Mouse (Mus musculus) limb, embryonic 15.5 days (tissue): Measurements from ENCODE around the gene Krt10. TPM values are rescaled to one million over a fixed set of nuclear protein-coding genes. Genes with fewer than 3 reads are reported as not detected.
A peak's percentile ranks its signal among the peaks of the same experiment; 100 is the strongest.

Source experiments
- ATAC-seq: fragments of 200-750 bp; cut with Nextera tagmentation; 2 replicates; pipeline ENCODE4 v1.8.0; 2017; ENCODE audit warnings: low read depth, moderate TSS enrichment; ENCODE audit not compliant: insufficient number of reproducible peaks, low FRiP score, low TSS enrichment
- H3K27ac ChIP-seq: fragments of 300-500 bp; sonication (generic); 2 replicates; pipeline ENCODE4 v1.5.1; 2015; ENCODE audit warnings: moderate library complexity, mild to moderate bottlenecking, inconsistent platforms
- H3K27me3 ChIP-seq: fragments of 300-500 bp; sonication (generic); 2 replicates; pipeline ENCODE4 v1.6.1; 2015; ENCODE audit warnings: inconsistent platforms
- H3K36me3 ChIP-seq: fragments of 300-500 bp; sonication (generic); 2 replicates; pipeline ENCODE4 v1.6.1; 2015; ENCODE audit warnings: inconsistent platforms
- H3K4me1 ChIP-seq: fragments of 300-500 bp; sonication (generic); 2 replicates; pipeline ENCODE4 v1.6.1; 2015; ENCODE audit warnings: inconsistent platforms
- H3K4me2 ChIP-seq: fragments of 300-500 bp; sonication (generic); 2 replicates; pipeline ENCODE4 v1.6.1; 2015; ENCODE audit warnings: mild to moderate bottlenecking, inconsistent platforms
- H3K4me3 ChIP-seq: fragments of 300-500 bp; sonication (generic); 2 replicates; pipeline ENCODE4 v1.5.1; 2015; ENCODE audit warnings: mild to moderate bottlenecking, inconsistent platforms
- H3K9ac ChIP-seq: fragments of 300-500 bp; sonication (generic); 2 replicates; pipeline ENCODE4 v1.6.1; 2015; ENCODE audit warnings: inconsistent platforms
- H3K9me3 ChIP-seq: fragments of 300-500 bp; sonication (generic); 2 replicates; pipeline ENCODE4 v1.6.1; 2016; ENCODE audit warnings: inconsistent platforms
- WGBS: fragments of 180-500 bp; shearing (Covaris S2); methylation state at CpG from one replicate; pipeline ENCODE4 v1.1.7; 2015; 5-methylcytosine and 5-hydroxymethylcytosine counted together
- polyA plus RNA-seq: library from polyadenylated mRNA; unstranded; fragments of >200 nt; fragmentation: Nextera tagmentation; extraction: Ambion mirVana; gene quantifications from 2 replicates; pipeline ENCODE4 v1.2.1, GENCODE M21; 2015

Gene Krt10
- 625 and 642 TPM in 2 replicates for polyA plus RNA-seq

- Histone ChIP-seq H3K4me1 (peaks cover 10% of the 10 kb centered on the region; the same call in 1 of the 2 replicates), H3K27me3 (no peaks in the 10 kb centered on the region), H3K9ac (no peak within 1 kb of the TSS), H3K4me2 (no peak within 1 kb of the TSS), H3K36me3 (no peaks in the 10 kb centered on the region), H3K27ac (peak within 1 kb of the TSS; percentile 51), H3K4me3 (peak within 1 kb of the TSS; percentile 12; the same call in 1 of the 2 replicates), H3K9me3 (no peaks in the 10 kb centered on the region)
- WGBS: 76% methylated on average over 4 of the region's 4 CpGs
- ATAC-seq: no peak
Observed at GRCm38 (mm10) chr11:99389264-99389663, at the start of gene Krt10. Krt10 (minus strand) TSS chr11:99389364.

GRCm38 (mm10) chr11:99437972-99438371, 48.8 kb upstream of the Krt10 start, which contains the start of gene Krt20:
Krt20 (minus strand) TSS chr11:99438150.
- 35% methylated on average over 10 of the region's 10 CpGs for WGBS
- no peaks in the 10 kb centered on the region for H3K4me1 ChIP-seq
- ATAC-seq: no peak

GRCm38 (mm10) chr11:99436625-99437024, 47.5 kb upstream of the Krt10 start:
- Histone ChIP-seq H3K36me3 (no peaks in the 10 kb centered on the region), H3K27ac (no peak overlapping the region), H3K4me2 (no peak overlapping the region), H3K4me3 (no peak overlapping the region), H3K4me1 (no peaks in the 10 kb centered on the region), H3K9ac (no peak overlapping the region), H3K27me3 (no peaks in the 10 kb centered on the region), H3K9me3 (no peaks in the 10 kb centered on the region)
- WGBS: 82% methylated on average over 4 of the region's 4 CpGs
- ATAC-seq: no peak

More at GRCm38 (mm10) chr11:99437972-99438371, 48.8 kb upstream of the Krt10 start, which contains the start of gene Krt20:
- no peaks in the 10 kb centered on the region for H3K9me3 ChIP-seq
- H3K9ac ChIP-seq: no peak within 1 kb of the TSS
- no peak within 1 kb of the TSS for H3K27ac ChIP-seq
- no peaks in the 10 kb centered on the region for H3K27me3 ChIP-seq
- no peak within 1 kb of the TSS for H3K4me2 ChIP-seq
- no peak within 1 kb of the TSS for H3K4me3 ChIP-seq
- H3K36me3 ChIP-seq: no peaks in the 10 kb centered on the region

GRCm38 (mm10) chr11:99430670-99431069, 41.5 kb upstream of the Krt10 start:
- no peak overlapping the region for H3K4me2 ChIP-seq
- WGBS: 39% methylated on average over 12 of the region's 12 CpGs
- H3K27ac ChIP-seq: no peak overlapping the region
- H3K4me3 ChIP-seq: no peak overlapping the region
- no peaks in the 10 kb centered on the region for H3K36me3 ChIP-seq
- no peak for ATAC-seq
- H3K9ac ChIP-seq: no peak overlapping the region
- no peaks in the 10 kb centered on the region for H3K4me1 ChIP-seq
- H3K27me3 ChIP-seq: no peaks in the 10 kb centered on the region
- no peaks in the 10 kb centered on the region for H3K9me3 ChIP-seq

GRCm38 (mm10) chr11:99422159-99422558, 33.0 kb upstream of the Krt10 start, which contains the start of gene Krt12:
Krt12 (minus strand) TSS chr11:99422259.
- Histone ChIP-seq H3K36me3 (no peaks in the 10 kb centered on the region), H3K27me3 (peaks cover 5% of the 10 kb centered on the region), H3K27ac (no peak within 1 kb of the TSS), H3K9ac (no peak within 1 kb of the TSS), H3K4me2 (no peak within 1 kb of the TSS), H3K4me3 (no peak within 1 kb of the TSS), H3K4me1 (no peaks in the 10 kb centered on the region), H3K9me3 (no peaks in the 10 kb centered on the region)
- no peak for ATAC-seq
- WGBS: 84% methylated on average over 10 of the region's 10 CpGs

- ATAC-seq: no peak
- WGBS: 39% methylated on average over 10 of the region's 10 CpGs
- no peak overlapping the region for H3K4me3 ChIP-seq
- no peak overlapping the region for H3K9ac ChIP-seq
- no peaks in the 10 kb centered on the region for H3K9me3 ChIP-seq
- no peaks in the 10 kb centered on the region for H3K36me3 ChIP-seq
- H3K4me1 ChIP-seq: no peaks in the 10 kb centered on the region
- H3K27me3 ChIP-seq: peaks cover 5% of the 10 kb centered on the region
- H3K27ac ChIP-seq: no peak overlapping the region
- H3K4me2 ChIP-seq: no peak overlapping the region
Observed at GRCm38 (mm10) chr11:99420586-99420985, 31.4 kb upstream of the Krt10 start.

- H3K27me3 ChIP-seq: peaks cover 5% of the 10 kb centered on the region
Observed at GRCm38 (mm10) chr11:99417819-99418218, 28.7 kb upstream of the Krt10 start.

GRCm38 (mm10) chr11:99416902-99417301, 27.7 kb upstream of the Krt10 start:
- WGBS: 85% methylated on average over 13 of the region's 13 CpGs
- no peak for ATAC-seq
- H3K9ac ChIP-seq: no peak overlapping the region
- no peak overlapping the region for H3K4me2 ChIP-seq
- H3K27ac ChIP-seq: no peak overlapping the region
- no peak overlapping the region for H3K4me3 ChIP-seq
- H3K9me3 ChIP-seq: no peaks in the 10 kb centered on the region
- H3K4me1 ChIP-seq: no peaks in the 10 kb centered on the region
- peaks cover 5% of the 10 kb centered on the region for H3K27me3 ChIP-seq
- H3K36me3 ChIP-seq: no peaks in the 10 kb centered on the region

More at GRCm38 (mm10) chr11:99417819-99418218, 28.7 kb upstream of the Krt10 start:
- Histone ChIP-seq H3K27ac (no peak overlapping the region), H3K4me1 (no peaks in the 10 kb centered on the region), H3K4me3 (no peak overlapping the region), H3K36me3 (no peaks in the 10 kb centered on the region), H3K4me2 (no peak overlapping the region), H3K9me3 (no peaks in the 10 kb centered on the region), H3K9ac (no peak overlapping the region)
- 65% methylated on average over 16 of the region's 16 CpGs for WGBS
- ATAC-seq: no peak

GRCm38 (mm10) chr11:99414463-99415147, 25.4 kb upstream of the Krt10 start:
- Histone ChIP-seq H3K4me2 (no peak overlapping the region), H3K9ac (no peak overlapping the region), H3K27me3 (peaks cover 5% of the 10 kb centered on the region; the same call in 1 of the 2 replicates), H3K4me3 (no peak overlapping the region), H3K9me3 (no peaks in the 10 kb centered on the region), H3K36me3 (no peaks in the 10 kb centered on the region), H3K4me1 (no peaks in the 10 kb centered on the region), H3K27ac (no peak overlapping the region)
- no peak for ATAC-seq
- 86% methylated on average over 13 of the region's 13 CpGs for WGBS

GRCm38 (mm10) chr11:99413247-99413646, 24.1 kb upstream of the Krt10 start:
- Histone ChIP-seq H3K27me3 (peaks cover 2% of the 10 kb centered on the region; the same call in 1 of the 2 replicates), H3K9ac (no peak overlapping the region), H3K36me3 (no peaks in the 10 kb centered on the region), H3K4me2 (no peak overlapping the region), H3K4me1 (no peaks in the 10 kb centered on the region), H3K9me3 (no peaks in the 10 kb centered on the region), H3K4me3 (no peak overlapping the region), H3K27ac (no peak overlapping the region)
- ATAC-seq: no peak
- 17% methylated on average over 6 of the region's 6 CpGs for WGBS

GRCm38 (mm10) chr11:99406186-99406585, 17.0 kb upstream of the Krt10 start:
- no peaks in the 10 kb centered on the region for H3K27me3 ChIP-seq
- no peaks in the 10 kb centered on the region for H3K36me3 ChIP-seq
- WGBS: 61% methylated on average over 10 of the region's 10 CpGs
- no peaks in the 10 kb centered on the region for H3K4me1 ChIP-seq
- no peak overlapping the region for H3K4me2 ChIP-seq
- no peak for ATAC-seq
- H3K27ac ChIP-seq: no peak overlapping the region
- H3K9me3 ChIP-seq: no peaks in the 10 kb centered on the region
- H3K4me3 ChIP-seq: no peak overlapping the region
- no peak overlapping the region for H3K9ac ChIP-seq

GRCm38 (mm10) chr11:99399956-99400549, 10.9 kb upstream of the Krt10 start:
- Histone ChIP-seq H3K27me3 (peaks cover 11% of the 10 kb centered on the region; the same call in 1 of the 2 replicates), H3K4me3 (no peak overlapping the region), H3K36me3 (no peaks in the 10 kb centered on the region), H3K27ac (no peak overlapping the region), H3K9ac (no peak overlapping the region), H3K4me2 (no peak overlapping the region), H3K9me3 (no peaks in the 10 kb centered on the region), H3K4me1 (no peaks in the 10 kb centered on the region)
- WGBS: 83% methylated on average over 13 of the region's 13 CpGs
- ATAC-seq: no peak
